Mouse (Mus musculus): ENCODE results near the gene Spaca4. TPM values are rescaled to one million over a fixed set of nuclear protein-coding genes. Genes with fewer than 3 reads are reported as not detected.

The Spaca4 gene
- polyA plus RNA-seq, 1 experiment from 2014 or later, result 0.79 TPM

GRCm38 (mm10) chr7:45700301-45701015 is 25.2 kb downstream of the Spaca4 start:
- ATAC-seq (ENCODE audit: insufficient read depth, low FRiP score), result no peak

GRCm38 (mm10) chr7:45699523-45700141 is 26.0 kb downstream of the Spaca4 start, which contains the start of gene Car11:
TSS of gene Car11 (plus strand) at chr7:45699843.
- Histone ChIP-seq H3K4me3 (replicated peaks; ENCODE audit: low read length) (peak within 1 kb of the TSS; percentile 40), H3K9ac (ENCODE audit: low read length) (peak within 1 kb of the TSS; percentile 54), H3K27ac (ENCODE audit: low read length) (no peak within 1 kb of the TSS), H3K36me3 (ENCODE audit: control insufficient read depth, insufficient read depth, low read length) (no peaks in the 10 kb centered on the region), H3K4me1 (ENCODE audit: control insufficient read depth, insufficient read depth, low read length) (peaks cover 18% of the 10 kb centered on the region), H3K4me2 (ENCODE audit: low read depth, low read length) (peak within 1 kb of the TSS; percentile 57), H3K9me3 (replicated peaks; ENCODE audit: control insufficient read depth, low read length) (no peaks in the 10 kb centered on the region), H3K27me3 (ENCODE audit: control insufficient read depth, insufficient read depth, low read length) (peaks cover 20% of the 10 kb centered on the region; the same call in 1 of the 2 replicates)
- ATAC-seq (ENCODE audit: insufficient read depth, low FRiP score), result no peak
- 2% methylated on average over 36 of the region's 36 CpGs for WGBS

More at GRCm38 (mm10) chr7:45700301-45701015, 25.2 kb downstream of the Spaca4 start:
- Histone ChIP-seq H3K9ac (ENCODE audit: low read length) (peak overlapping the region; percentile 54), H3K9me3 (replicated peaks; ENCODE audit: control insufficient read depth, low read length) (no peaks in the 10 kb centered on the region), H3K4me1 (ENCODE audit: control insufficient read depth, insufficient read depth, low read length) (peaks cover 19% of the 10 kb centered on the region), H3K27ac (ENCODE audit: low read length) (no peak overlapping the region), H3K4me2 (ENCODE audit: low read depth, low read length) (peak overlapping the region; percentile 57), H3K36me3 (ENCODE audit: control insufficient read depth, insufficient read depth, low read length) (no peaks in the 10 kb centered on the region), H3K27me3 (ENCODE audit: control insufficient read depth, insufficient read depth, low read length) (peaks cover 20% of the 10 kb centered on the region; the same call in 1 of the 2 replicates), H3K4me3 (replicated peaks; ENCODE audit: low read length) (peak overlapping the region; percentile 40)
- WGBS, result 2% methylated on average over 20 of the region's 20 CpGs

- WGBS, result 80% methylated on average over 6 of the region's 7 CpGs
These were observed 27.7 kb downstream of the Spaca4 start for GRCm38 (mm10) chr7:45697894-45698293.

GRCm38 (mm10) chr7:45695098-45695497 is 30.5 kb downstream of the Spaca4 start:
- WGBS, result 15% methylated on average over 6 of the region's 6 CpGs
- Histone ChIP-seq H3K4me1 (ENCODE audit: control insufficient read depth, insufficient read depth, low read length) (peaks cover 4% of the 10 kb centered on the region), H3K27ac (ENCODE audit: low read length) (no peak overlapping the region), H3K27me3 (ENCODE audit: control insufficient read depth, insufficient read depth, low read length) (peaks cover 15% of the 10 kb centered on the region; the same call in 1 of the 2 replicates), H3K9me3 (replicated peaks; ENCODE audit: control insufficient read depth, low read length) (no peaks in the 10 kb centered on the region), H3K4me3 (replicated peaks; ENCODE audit: low read length) (no peak overlapping the region), H3K9ac (ENCODE audit: low read length) (no peak overlapping the region), H3K4me2 (ENCODE audit: low read depth, low read length) (no peak overlapping the region), H3K36me3 (ENCODE audit: control insufficient read depth, insufficient read depth, low read length) (no peaks in the 10 kb centered on the region)
- ATAC-seq (ENCODE audit: insufficient read depth, low FRiP score), result no peak; the same call in 1 of the 2 replicates

More at GRCm38 (mm10) chr7:45697894-45698293, 27.7 kb downstream of the Spaca4 start:
- ATAC-seq (ENCODE audit: insufficient read depth, low FRiP score), result no peak
- H3K9ac ChIP-seq (ENCODE audit: low read length), result no peak overlapping the region
- H3K4me3 ChIP-seq (replicated peaks; ENCODE audit: low read length), result no peak overlapping the region
- no peaks in the 10 kb centered on the region for H3K9me3 ChIP-seq (replicated peaks; ENCODE audit: control insufficient read depth, low read length)
- H3K4me2 ChIP-seq (ENCODE audit: low read depth, low read length), result no peak overlapping the region
- H3K27me3 ChIP-seq (ENCODE audit: control insufficient read depth, insufficient read depth, low read length), result peaks cover 20% of the 10 kb centered on the region; the same call in 1 of the 2 replicates
- peaks cover 10% of the 10 kb centered on the region for H3K4me1 ChIP-seq (ENCODE audit: control insufficient read depth, insufficient read depth, low read length)
- H3K27ac ChIP-seq (ENCODE audit: low read length), result no peak overlapping the region
- no peaks in the 10 kb centered on the region for H3K36me3 ChIP-seq (ENCODE audit: control insufficient read depth, insufficient read depth, low read length)

- ATAC-seq (ENCODE audit: insufficient read depth, low FRiP score), result no peak
- Histone ChIP-seq H3K27me3 (ENCODE audit: control insufficient read depth, insufficient read depth, low read length) (peaks cover 6% of the 10 kb centered on the region; the same call in 1 of the 2 replicates), H3K9ac (ENCODE audit: low read length) (no peak within 1 kb of the TSS), H3K4me1 (ENCODE audit: control insufficient read depth, insufficient read depth, low read length) (no peaks in the 10 kb centered on the region), H3K4me3 (replicated peaks; ENCODE audit: low read length) (no peak within 1 kb of the TSS), H3K27ac (ENCODE audit: low read length) (no peak within 1 kb of the TSS), H3K9me3 (replicated peaks; ENCODE audit: control insufficient read depth, low read length) (no peaks in the 10 kb centered on the region), H3K36me3 (ENCODE audit: control insufficient read depth, insufficient read depth, low read length) (no peaks in the 10 kb centered on the region), H3K4me2 (ENCODE audit: low read depth, low read length) (no peak within 1 kb of the TSS)
- 90% methylated on average over 50 of the region's 50 CpGs for WGBS
These were observed 31.6 kb downstream of the Spaca4 start, which contains the start of gene Sec1 for GRCm38 (mm10) chr7:45693921-45694591. TSS of gene Sec1 (minus strand) at chr7:45694402.

GRCm38 (mm10) chr7:45692364-45692763 is 33.2 kb downstream of the Spaca4 start:
- no peaks in the 10 kb centered on the region for H3K4me1 ChIP-seq (ENCODE audit: control insufficient read depth, insufficient read depth, low read length)
- no peak overlapping the region for H3K27ac ChIP-seq (ENCODE audit: low read length)
- no peak for ATAC-seq (ENCODE audit: insufficient read depth, low FRiP score)
- no peaks in the 10 kb centered on the region for H3K27me3 ChIP-seq (ENCODE audit: control insufficient read depth, insufficient read depth, low read length)
- no peaks in the 10 kb centered on the region for H3K9me3 ChIP-seq (replicated peaks; ENCODE audit: control insufficient read depth, low read length)
- no peaks in the 10 kb centered on the region for H3K36me3 ChIP-seq (ENCODE audit: control insufficient read depth, insufficient read depth, low read length)
- H3K4me3 ChIP-seq (replicated peaks; ENCODE audit: low read length), result no peak overlapping the region
- no peak overlapping the region for H3K9ac ChIP-seq (ENCODE audit: low read length)
- H3K4me2 ChIP-seq (ENCODE audit: low read depth, low read length), result no peak overlapping the region
- WGBS, result 83% methylated on average over 2 of the region's 2 CpGs

- no peak overlapping the region for H3K9ac ChIP-seq (ENCODE audit: low read length)
- peaks cover 20% of the 10 kb centered on the region for H3K4me1 ChIP-seq (ENCODE audit: control insufficient read depth, insufficient read depth, low read length)
- ATAC-seq (ENCODE audit: insufficient read depth, low FRiP score), result no peak
- 58% methylated on average over 11 of the region's 11 CpGs for WGBS
- H3K36me3 ChIP-seq (ENCODE audit: control insufficient read depth, insufficient read depth, low read length), result no peaks in the 10 kb centered on the region
- no peak overlapping the region for H3K4me3 ChIP-seq (replicated peaks; ENCODE audit: low read length)
- H3K27ac ChIP-seq (ENCODE audit: low read length), result no peak overlapping the region
- no peaks in the 10 kb centered on the region for H3K9me3 ChIP-seq (replicated peaks; ENCODE audit: control insufficient read depth, low read length)
- no peaks in the 10 kb centered on the region for H3K27me3 ChIP-seq (ENCODE audit: control insufficient read depth, insufficient read depth, low read length)
- no peak overlapping the region for H3K4me2 ChIP-seq (ENCODE audit: low read depth, low read length)
These were observed 35.8 kb downstream of the Spaca4 start for GRCm38 (mm10) chr7:45689800-45690199.

- WGBS, result 68% methylated on average over 6 of the region's 6 CpGs
These were observed 36.5 kb downstream of the Spaca4 start for GRCm38 (mm10) chr7:45689099-45689498.

More at GRCm38 (mm10) chr7:45689099-45689498, 36.5 kb downstream of the Spaca4 start:
- no peak for ATAC-seq (ENCODE audit: insufficient read depth, low FRiP score)
- Histone ChIP-seq H3K4me2 (ENCODE audit: low read depth, low read length) (no peak overlapping the region), H3K9me3 (replicated peaks; ENCODE audit: control insufficient read depth, low read length) (no peaks in the 10 kb centered on the region), H3K36me3 (ENCODE audit: control insufficient read depth, insufficient read depth, low read length) (no peaks in the 10 kb centered on the region), H3K27me3 (ENCODE audit: control insufficient read depth, insufficient read depth, low read length) (no peaks in the 10 kb centered on the region), H3K4me3 (replicated peaks; ENCODE audit: low read length) (no peak overlapping the region), H3K4me1 (ENCODE audit: control insufficient read depth, insufficient read depth, low read length) (peaks cover 20% of the 10 kb centered on the region), H3K9ac (ENCODE audit: low read length) (no peak overlapping the region), H3K27ac (ENCODE audit: low read length) (no peak overlapping the region)

Measured in stomach, embryonic 16.5 days (tissue).